Mouse (Mus musculus): ENCODE measurements around the gene Ttyh3. TPM values are rescaled to one million over a fixed set of nuclear protein-coding genes. Genes with fewer than 3 reads are reported as not detected.

Ttyh3 gene
- polyA plus RNA-seq, 1 experiment = 72.5 TPM

DNA sequence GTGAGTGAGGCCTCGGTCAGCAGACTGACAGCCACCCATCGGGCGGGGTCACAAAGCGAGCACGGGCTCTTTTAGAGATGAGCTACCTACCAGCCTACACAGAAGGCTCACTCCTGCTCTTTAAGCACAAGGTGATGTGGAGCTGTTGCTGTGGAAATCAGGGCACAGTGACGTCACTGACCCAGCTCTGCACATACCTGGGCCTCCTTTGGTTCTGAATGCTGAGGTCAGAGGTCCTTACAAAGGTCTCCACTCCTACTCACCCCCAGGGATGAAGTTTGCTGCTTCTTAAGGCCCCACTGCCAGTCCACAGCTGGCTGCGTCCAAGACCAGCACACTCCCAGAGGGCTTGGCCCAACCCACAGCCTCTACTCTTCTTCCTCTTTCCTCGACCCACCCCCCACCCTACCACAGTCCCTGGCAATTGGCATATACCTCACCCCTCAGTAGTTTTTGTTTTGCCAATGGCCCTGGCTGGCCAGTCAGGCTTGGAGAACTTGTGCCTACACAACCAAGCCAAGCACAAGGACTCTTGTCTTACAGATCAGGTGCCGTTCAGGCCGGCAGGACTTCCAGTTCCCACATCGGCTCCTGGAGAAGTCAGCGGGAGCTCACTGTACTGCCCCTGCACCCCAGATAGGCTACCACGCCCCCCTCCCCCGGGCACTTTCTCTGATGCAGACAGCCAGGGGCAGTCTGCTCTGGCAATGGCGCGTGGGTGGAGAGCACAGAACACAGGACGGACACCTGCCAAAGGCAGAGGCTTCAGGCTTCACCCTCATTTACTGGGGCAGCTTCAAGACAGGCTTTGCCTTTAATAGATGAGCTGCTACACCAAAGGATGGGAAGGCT, 14.1 kb upstream of the Ttyh3 start:
- 35% methylated on average over 17 of the region's 17 CpGs for WGBS
- Histone ChIP-seq H3K4me1 (ENCODE audit: control insufficient read depth, insufficient read depth, insufficient read length, low read length) (peaks cover 22% of the 10 kb centered on the region), H3K27ac (ENCODE audit: insufficient read depth, low read depth, low read length) (no peak overlapping the region), H3K4me3 (ENCODE audit: low read depth, low read length) (no peak overlapping the region), H3K36me3 (ENCODE audit: control insufficient read depth, insufficient read depth, low read length) (no peaks in the 10 kb centered on the region), H3K27me3 (ENCODE audit: control insufficient read depth, insufficient read depth, low read length) (no peaks in the 10 kb centered on the region)
- TF ChIP-seq POLR2A (IDR thresholded peaks at IDR 0.05; ENCODE audit: low read depth, low read length) (no peak), CTCF (IDR thresholded peaks at IDR 0.05; ENCODE audit: extremely low read depth, insufficient read length, insufficient replicate concordance, low read depth, low read length) (no peak)

DNA sequence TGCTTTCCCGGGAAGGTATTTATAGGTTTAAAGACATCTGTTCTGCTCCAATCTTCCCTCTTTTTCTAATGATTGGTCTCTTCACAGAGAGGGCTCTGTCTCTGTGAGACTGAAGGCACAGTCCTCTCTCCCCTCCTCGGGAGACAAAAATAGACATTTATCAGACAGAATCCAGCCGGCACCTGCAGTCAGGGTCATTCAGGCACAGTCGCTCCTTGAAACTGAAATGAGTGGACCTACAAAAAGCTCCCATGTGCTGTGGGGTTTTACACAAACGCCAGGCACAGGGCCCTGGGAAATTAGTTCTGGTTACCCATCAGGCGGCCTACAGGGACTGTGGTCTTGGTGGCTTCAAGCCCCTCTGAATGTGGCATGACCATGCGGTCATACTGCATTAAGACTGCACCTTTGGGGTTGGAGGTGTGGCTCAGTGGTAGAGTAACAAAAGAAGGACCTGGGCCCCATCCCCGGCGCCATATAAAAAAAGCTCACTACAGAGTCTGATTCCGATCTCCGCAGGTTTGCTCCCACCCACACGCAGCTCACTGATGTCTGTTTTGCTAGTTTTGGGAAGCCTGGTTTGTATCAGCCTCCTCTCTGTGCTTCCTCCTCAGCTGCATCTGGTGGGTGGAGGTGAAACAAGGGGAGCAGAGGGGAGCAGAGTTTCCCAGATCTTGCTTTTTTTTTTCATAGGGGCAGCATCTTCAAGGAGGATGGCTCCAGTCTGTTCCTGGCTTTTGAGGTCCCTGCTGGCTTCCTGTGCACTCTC, 13.2 kb upstream of the Ttyh3 start:
- Histone ChIP-seq H3K4me1 (ENCODE audit: control insufficient read depth, insufficient read depth, insufficient read length, low read length) (peaks cover 22% of the 10 kb centered on the region), H3K27ac (ENCODE audit: insufficient read depth, low read depth, low read length) (no peak overlapping the region), H3K27me3 (ENCODE audit: control insufficient read depth, insufficient read depth, low read length) (no peaks in the 10 kb centered on the region), H3K4me3 (ENCODE audit: low read depth, low read length) (no peak overlapping the region), H3K36me3 (ENCODE audit: control insufficient read depth, insufficient read depth, low read length) (no peaks in the 10 kb centered on the region)
- no peak for TF ChIP-seq CTCF (IDR thresholded peaks at IDR 0.05; ENCODE audit: extremely low read depth, insufficient read length, insufficient replicate concordance, low read depth, low read length)
- TF ChIP-seq POLR2A (IDR thresholded peaks at IDR 0.05; ENCODE audit: low read depth, low read length) = no peak
- WGBS = 69% methylated on average over 12 of the region's 12 CpGs

GRCm38 (mm10) chr5:140661427-140661826, 12.6 kb upstream of the Ttyh3 start:
- Histone ChIP-seq H3K4me3 (ENCODE audit: low read depth, low read length) (no peak overlapping the region), H3K27me3 (ENCODE audit: control insufficient read depth, insufficient read depth, low read length) (no peaks in the 10 kb centered on the region), H3K27ac (ENCODE audit: insufficient read depth, low read depth, low read length) (no peak overlapping the region), H3K4me1 (ENCODE audit: control insufficient read depth, insufficient read depth, insufficient read length, low read length) (peaks cover 22% of the 10 kb centered on the region), H3K36me3 (ENCODE audit: control insufficient read depth, insufficient read depth, low read length) (no peaks in the 10 kb centered on the region)
- TF ChIP-seq CTCF (IDR thresholded peaks at IDR 0.05; ENCODE audit: extremely low read depth, insufficient read length, insufficient replicate concordance, low read depth, low read length) = no peak
- WGBS = 65% methylated on average over 8 of the region's 8 CpGs

- Histone ChIP-seq H3K4me1 (ENCODE audit: control insufficient read depth, insufficient read depth, insufficient read length, low read length) (peaks cover 22% of the 10 kb centered on the region), H3K36me3 (ENCODE audit: control insufficient read depth, insufficient read depth, low read length) (no peaks in the 10 kb centered on the region), H3K27me3 (ENCODE audit: control insufficient read depth, insufficient read depth, low read length) (no peaks in the 10 kb centered on the region), H3K4me3 (ENCODE audit: low read depth, low read length) (no peak overlapping the region), H3K27ac (ENCODE audit: insufficient read depth, low read depth, low read length) (no peak overlapping the region)
- TF ChIP-seq POLR2A (IDR thresholded peaks at IDR 0.05; ENCODE audit: low read depth, low read length) = no peak
- TF ChIP-seq CTCF (IDR thresholded peaks at IDR 0.05; ENCODE audit: extremely low read depth, insufficient read length, insufficient replicate concordance, low read depth, low read length) = no peak
- WGBS = 22% methylated on average over 1 of the region's 1 CpGs
Measured at GRCm38 (mm10) chr5:140660398-140660797, 11.6 kb upstream of the Ttyh3 start.

GRCm38 (mm10) chr5:140659607-140660272, 10.9 kb upstream of the Ttyh3 start:
- Histone ChIP-seq H3K4me3 (ENCODE audit: low read depth, low read length) (no peak overlapping the region), H3K27ac (ENCODE audit: insufficient read depth, low read depth, low read length) (no peak overlapping the region), H3K36me3 (ENCODE audit: control insufficient read depth, insufficient read depth, low read length) (no peaks in the 10 kb centered on the region), H3K27me3 (ENCODE audit: control insufficient read depth, insufficient read depth, low read length) (no peaks in the 10 kb centered on the region), H3K4me1 (ENCODE audit: control insufficient read depth, insufficient read depth, insufficient read length, low read length) (peaks cover 25% of the 10 kb centered on the region)
- TF ChIP-seq CTCF (IDR thresholded peaks at IDR 0.05; ENCODE audit: extremely low read depth, insufficient read length, insufficient replicate concordance, low read depth, low read length) (no peak), POLR2A (IDR thresholded peaks at IDR 0.05; ENCODE audit: low read depth, low read length) (no peak)
- 56% methylated on average over 16 of the region's 16 CpGs for WGBS

DNA sequence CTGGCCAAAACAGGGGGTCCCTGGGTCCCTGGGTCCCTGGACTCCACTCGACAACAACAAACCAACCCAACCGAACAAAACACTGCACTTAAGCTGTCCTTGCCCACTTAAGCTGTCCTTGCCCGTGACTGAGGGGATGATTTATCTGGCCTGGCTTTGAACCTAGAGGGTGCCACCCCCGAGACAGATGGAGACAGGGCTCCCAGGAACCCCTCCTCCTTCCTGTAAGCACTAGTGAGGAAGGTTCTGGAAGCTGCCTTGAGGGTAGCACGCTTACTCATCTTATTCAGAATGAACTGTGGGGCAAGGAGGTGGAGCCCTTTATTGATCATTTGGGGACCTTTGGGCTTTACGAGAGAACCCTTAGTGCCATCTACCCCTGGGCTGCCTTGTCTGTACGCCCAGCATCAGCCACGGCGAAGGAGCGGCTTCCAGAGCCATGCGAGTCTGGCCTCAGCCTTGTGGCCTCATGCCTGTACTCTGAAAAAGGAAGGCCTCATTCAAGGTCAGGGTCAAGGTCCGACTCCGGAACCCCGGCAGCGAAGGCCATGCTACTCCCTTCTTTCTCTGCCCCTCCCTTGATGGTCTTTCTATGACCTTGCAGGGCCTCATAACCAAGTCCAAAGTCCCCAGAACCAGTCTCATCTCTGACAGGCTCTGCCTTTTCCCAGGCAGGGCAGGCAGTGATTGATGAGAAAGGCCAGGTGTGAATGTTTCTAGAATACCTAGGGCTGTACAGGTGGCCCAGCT, 5.4 kb upstream of the Ttyh3 start:
- Histone ChIP-seq H3K27me3 (ENCODE audit: control insufficient read depth, insufficient read depth, low read length) (no peaks in the 10 kb centered on the region), H3K36me3 (ENCODE audit: control insufficient read depth, insufficient read depth, low read length) (no peaks in the 10 kb centered on the region), H3K4me3 (ENCODE audit: low read depth, low read length) (no peak overlapping the region), H3K4me1 (ENCODE audit: control insufficient read depth, insufficient read depth, insufficient read length, low read length) (peaks cover 20% of the 10 kb centered on the region), H3K27ac (ENCODE audit: insufficient read depth, low read depth, low read length) (peak overlapping the region; percentile 86)
- WGBS = 31% methylated on average over 15 of the region's 15 CpGs
- no peak for TF ChIP-seq CTCF (IDR thresholded peaks at IDR 0.05; ENCODE audit: extremely low read depth, insufficient read length, insufficient replicate concordance, low read depth, low read length)
- peak; percentile 19; the same call in 1 of the 2 replicates for TF ChIP-seq POLR2A (IDR thresholded peaks at IDR 0.05; ENCODE audit: low read depth, low read length)

Data from small intestine, adult 2 months (tissue).